ENCODE assay signal across 17 mouse cellular contexts in genomic region chr1:134246590-134246989, GRCm38 (mm10). TPM values are rescaled to one million over a fixed set of nuclear protein-coding genes. Genes with fewer than 3 reads are reported as not detected.
DNase-seq lines count a peak whose midpoint lies in the region; ATAC-seq lines count a peak whose summit lies in the region.
"Had no signal": no experiment of that assay in that cellular context is flagged by ENCODE, and none has a peak within 500 bp of the region (broad histone marks: within the 10 kb centered on the region; RNA-seq: fewer than 3 reads in every experiment).

No protein-coding gene starts in this region.

- H3K27me3 ChIP-seq in hindbrain, embryonic 16.5 days (replicated peaks; ENCODE audit: control insufficient read depth, insufficient read depth, low read length), result no peaks in the 10 kb centered on the region
- peaks cover 31% of the 10 kb centered on the region for H3K27me3 ChIP-seq in hindbrain, embryonic 10.5 days (ENCODE audit: insufficient read depth, poor library complexity, severe bottlenecking)
- no peaks in the 10 kb centered on the region for H3K27me3 ChIP-seq in neural tube, embryonic 14.5 days (ENCODE audit: control insufficient read depth, insufficient read depth, low read length)
- H3K27me3 ChIP-seq: embryonic facial prominence, embryonic 15.5 days had no signal

- WGBS in hindbrain, embryonic 16.5 days, result 54% methylated on average over 4 of the region's 4 CpGs
- 69% methylated on average over 4 of the region's 4 CpGs for WGBS in hindbrain, embryonic 10.5 days
- 64% methylated on average over 4 of the region's 4 CpGs for WGBS in neural tube, embryonic 14.5 days

- H3K4me1 ChIP-seq in hindbrain, embryonic 16.5 days (ENCODE audit: control insufficient read depth, insufficient read depth, low read depth, low read length), result peaks cover 6% of the 10 kb centered on the region
- H3K4me1 ChIP-seq in hindbrain, embryonic 10.5 days (replicated peaks), result peaks cover 21% of the 10 kb centered on the region
- H3K4me1 ChIP-seq in neural tube, embryonic 14.5 days (ENCODE audit: control insufficient read depth, insufficient read depth, low read length), result no peaks in the 10 kb centered on the region

- H3K9ac ChIP-seq in hindbrain, embryonic 16.5 days (ENCODE audit: low read depth, low read length), result no peak overlapping the region
- 0 out of 2 replicates have a peak overlapping the region, but pooled peaks have one; percentile 16 for H3K9ac ChIP-seq in neural tube, embryonic 14.5 days (replicated peaks; ENCODE audit: low read depth, low read length)
- H3K9ac ChIP-seq: embryonic facial prominence, embryonic 15.5 days had no signal

- no peak for ATAC-seq in hindbrain, embryonic 16.5 days
- no peak for ATAC-seq in neural tube, embryonic 14.5 days (ENCODE audit: low read depth)
- no peak for ATAC-seq in monocyte, adult 5-6 weeks (replicated peaks; ENCODE audit: insufficient number of reproducible peaks, low FRiP score, low TSS enrichment, poor library complexity, severe bottlenecking)

- H3K4me3 ChIP-seq in hindbrain, embryonic 16.5 days (ENCODE audit: low read length), result no peak overlapping the region
- no peak overlapping the region for H3K4me3 ChIP-seq in hindbrain, embryonic 10.5 days
- no peak overlapping the region for H3K4me3 ChIP-seq in neural tube, embryonic 14.5 days (ENCODE audit: low read depth, low read length)
- H3K4me3 ChIP-seq: embryonic facial prominence, embryonic 15.5 days had no signal

- H3K4me2 ChIP-seq in hindbrain, embryonic 16.5 days (ENCODE audit: low read length), result no peak overlapping the region
- no peak overlapping the region for H3K4me2 ChIP-seq in neural tube, embryonic 14.5 days (ENCODE audit: low read depth, low read length)
- H3K4me2 ChIP-seq: embryonic facial prominence, embryonic 15.5 days had no signal

- no peaks in the 10 kb centered on the region for H3K36me3 ChIP-seq in hindbrain, embryonic 16.5 days (ENCODE audit: control insufficient read depth, insufficient read depth, low read length)
- H3K36me3 ChIP-seq in hindbrain, embryonic 10.5 days, result no peaks in the 10 kb centered on the region
- H3K36me3 ChIP-seq in neural tube, embryonic 14.5 days (ENCODE audit: control insufficient read depth, insufficient read depth, low read length), result no peaks in the 10 kb centered on the region
- H3K36me3 ChIP-seq: embryonic facial prominence, embryonic 15.5 days had no signal

- DNase-seq in cerebellum, postnatal 14 days, result peak; percentile 23 to 49
- no peak for DNase-seq in cerebellum, postnatal 4 days (ENCODE audit: low spot score in 2 of 2)
- no peak for DNase-seq in hindbrain, embryonic 10.5 days (ENCODE audit: low spot score)
- DNase-seq in neural tube, embryonic 10.5 days (ENCODE audit: extremely low spot score, low spot score), result no peak
- no peak for DNase-seq in yolk sac, embryonic 10.5 days (ENCODE audit: low spot score)
- DNase-seq: adrenal gland, adult 8-10 months; cerebellum, adult 9-10 months; midbrain, embryonic 14.5 days; right cerebral cortex, postnatal 14 days had no signal

- no peaks in the 10 kb centered on the region for H3K9me3 ChIP-seq in hindbrain, embryonic 16.5 days (ENCODE audit: control insufficient read depth, low read length)
- H3K9me3 ChIP-seq in hindbrain, embryonic 10.5 days, result no peaks in the 10 kb centered on the region
- H3K9me3 ChIP-seq in neural tube, embryonic 14.5 days (ENCODE audit: control insufficient read depth, low read length), result no peaks in the 10 kb centered on the region
- H3K9me3 ChIP-seq: embryonic facial prominence, embryonic 15.5 days had no signal

- 0 out of 2 replicates have a peak overlapping the region, but pooled peaks have one; percentile 20 for H3K27ac ChIP-seq in hindbrain, embryonic 16.5 days (ENCODE audit: low read depth, low read length)
- H3K27ac ChIP-seq in hindbrain, embryonic 10.5 days, result no peak overlapping the region
- H3K27ac ChIP-seq in neural tube, embryonic 14.5 days (ENCODE audit: low read depth, low read length), result no peak overlapping the region
- H3K27ac ChIP-seq: embryonic facial prominence, embryonic 15.5 days had no signal

RNA-seq across cellular contexts. Expression of gene Adora1, which starts 11.4 kb away (rescaled TPM):
- polyA plus RNA-seq in hindbrain, embryonic 16.5 days (2015; fragmentation: Nextera tagmentation; extraction: Ambion mirVana), result 29.8 and 35.9 TPM in 2 replicates
- 0.37 and 0.46 TPM in 2 replicates for polyA plus RNA-seq in hindbrain, embryonic 10.5 days (2016; fragmentation: Nextera tagmentation; extraction: Ambion mirVana)
- 12.2 and 14.0 TPM in 2 replicates for polyA plus RNA-seq in neural tube, embryonic 14.5 days (2014; fragmentation: Nextera tagmentation; extraction: Ambion mirVana)
- total RNA-seq in monocyte, adult 5-6 weeks (2017), result not detected in 3 replicates
- total RNA-seq: neutrophil, adult 5-6 weeks had no signal

RNA-seq across cellular contexts. Expression of gene Myog, which starts 43.2 kb away (rescaled TPM):
- polyA plus RNA-seq in hindbrain, embryonic 16.5 days (2015; fragmentation: Nextera tagmentation; extraction: Ambion mirVana), result 6.4 TPM in 1 of 2 replicates, not detected in the other
- 0.14 and 0.33 TPM in 2 replicates for polyA plus RNA-seq in hindbrain, embryonic 10.5 days (2016; fragmentation: Nextera tagmentation; extraction: Ambion mirVana)
- 0.76 and 0.80 TPM in 2 replicates for polyA plus RNA-seq in neural tube, embryonic 14.5 days (2014; fragmentation: Nextera tagmentation; extraction: Ambion mirVana)
- not detected in 3 replicates for total RNA-seq in monocyte, adult 5-6 weeks (2017)
- total RNA-seq: adrenal gland, adult 8-10 months; left cerebral cortex, postnatal 36 days; neutrophil, adult 5-6 weeks had no signal
- polyA plus RNA-seq: intestine, embryonic 14.5 days; large intestine, adult 2 months; midbrain, embryonic 14.5 days had no signal

RNA-seq across cellular contexts. Expression of gene Mybph, which starts 53.3 kb away (rescaled TPM):
- 0.09 and 3.2 TPM in 2 replicates for polyA plus RNA-seq in hindbrain, embryonic 16.5 days (2015; fragmentation: Nextera tagmentation; extraction: Ambion mirVana)
- 0.21 and 0.39 TPM in 2 replicates for polyA plus RNA-seq in hindbrain, embryonic 10.5 days (2016; fragmentation: Nextera tagmentation; extraction: Ambion mirVana)
- 0.33 and 0.35 TPM in 2 replicates for polyA plus RNA-seq in neural tube, embryonic 14.5 days (2014; fragmentation: Nextera tagmentation; extraction: Ambion mirVana)
- total RNA-seq in monocyte, adult 5-6 weeks (2017), result not detected in 3 replicates
- total RNA-seq: neutrophil, adult 5-6 weeks had no signal
- polyA plus RNA-seq: intestine, embryonic 14.5 days had no signal

Comparison
In these comparisons a context has a peak if more than half of its experiments do, and no peak if none do; other contexts are left out.
1. DNase-seq: peak in cerebellum, postnatal 14 days (2 of 2); none in cerebellum, postnatal 4 days (0 of 2), hindbrain, embryonic 10.5 days (single experiment), neural tube, embryonic 10.5 days (single experiment) and yolk sac, embryonic 10.5 days (single experiment).